Mouse (Mus musculus) T-cell, adult 2 months (primary cell): ENCODE results near the gene Fut11.
A peak's percentile ranks its signal among the peaks of the same experiment; 100 is the strongest.

Experiments
- DNase-seq: peaks from one replicate; pipeline ENCODE4 v3.0.0; 2022; ENCODE audit warnings: low spot score

The Fut11 gene

DNA sequence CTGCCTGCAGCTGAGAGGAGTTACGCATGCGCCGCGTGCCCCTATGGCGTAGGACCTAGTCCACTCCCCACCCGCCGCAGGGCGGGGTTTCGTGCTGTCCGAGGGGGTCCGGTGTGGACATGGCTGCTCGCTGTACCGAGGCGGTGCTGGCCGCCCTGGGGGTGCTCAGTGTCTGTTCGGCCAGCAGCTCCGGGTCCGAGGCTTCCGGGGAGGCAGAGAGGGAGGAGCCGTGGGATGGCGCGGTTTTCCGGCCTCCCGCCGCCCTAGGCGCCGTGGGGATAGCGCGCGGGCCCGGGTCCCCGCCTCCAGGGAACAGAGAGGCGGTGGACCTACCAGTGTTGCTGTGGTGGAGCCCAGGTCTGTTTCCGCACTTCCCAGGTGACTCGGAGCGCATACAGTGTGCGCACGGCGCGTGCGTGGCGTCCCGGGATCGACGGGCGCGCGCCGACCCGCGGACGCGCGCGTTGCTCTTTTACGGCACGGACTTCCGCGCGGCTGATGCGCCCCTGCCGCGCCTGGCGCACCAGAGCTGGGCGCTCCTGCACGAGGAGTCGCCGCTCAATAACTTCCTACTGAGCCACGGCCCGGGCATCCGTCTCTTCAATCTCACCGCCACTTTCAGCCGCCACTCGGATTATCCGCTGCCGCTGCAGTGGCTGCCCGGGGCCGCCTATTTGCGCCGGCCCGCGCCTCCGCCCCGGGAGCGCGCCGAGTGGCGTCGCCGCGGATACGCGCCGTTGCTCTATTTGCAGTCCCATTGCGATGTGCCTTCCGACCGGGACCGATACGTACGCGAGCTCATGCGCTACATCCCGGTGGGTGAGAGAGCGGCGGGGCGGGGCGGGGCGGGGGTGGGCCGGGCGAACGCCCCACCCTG, at the start of gene Fut11:
TSS of gene Fut11 (plus strand) at position 85 of the 877 bp plus-strand sequence.
- peak; percentile 87 for DNase-seq

DNA sequence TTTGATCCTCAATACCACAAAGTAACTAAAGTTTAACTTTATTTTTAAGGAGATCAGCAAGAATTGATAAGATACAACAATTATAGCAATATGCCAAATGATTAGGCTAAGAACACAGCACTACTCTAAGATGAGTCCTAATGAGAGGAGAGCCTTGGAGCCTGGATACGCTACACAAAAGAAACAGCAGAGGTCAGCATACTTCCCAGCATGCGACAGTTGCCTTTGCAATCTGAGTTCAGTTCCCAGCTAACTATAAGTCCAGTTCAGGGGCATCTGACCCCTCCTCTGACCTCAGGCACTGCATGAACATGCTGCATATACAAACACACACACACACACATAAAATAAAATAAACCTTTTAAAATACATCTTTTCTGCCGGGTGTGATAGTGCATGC, 49.2 kb upstream of the Fut11 start:
- DNase-seq = no peak

DNA sequence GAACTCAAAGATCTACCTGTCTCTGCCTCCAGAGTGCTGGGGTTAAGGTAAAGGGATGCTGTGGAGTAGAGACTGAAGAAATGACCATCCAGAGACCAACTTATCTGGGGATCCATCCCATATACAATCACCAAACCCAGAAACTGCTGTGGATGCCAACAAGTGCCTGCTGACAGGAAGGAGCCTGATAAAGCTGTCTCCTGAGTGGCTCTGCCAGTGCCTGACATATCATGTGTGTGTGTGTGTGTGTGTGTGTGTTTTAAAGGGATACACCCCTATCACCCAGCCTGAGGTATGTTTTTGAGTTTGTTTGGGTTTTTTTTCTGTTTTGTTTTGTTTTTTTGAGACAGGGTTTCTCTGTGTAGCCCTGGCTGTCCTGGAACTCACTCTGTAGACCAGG, 48.4 kb upstream of the Fut11 start:
- DNase-seq = no peak

DNA sequence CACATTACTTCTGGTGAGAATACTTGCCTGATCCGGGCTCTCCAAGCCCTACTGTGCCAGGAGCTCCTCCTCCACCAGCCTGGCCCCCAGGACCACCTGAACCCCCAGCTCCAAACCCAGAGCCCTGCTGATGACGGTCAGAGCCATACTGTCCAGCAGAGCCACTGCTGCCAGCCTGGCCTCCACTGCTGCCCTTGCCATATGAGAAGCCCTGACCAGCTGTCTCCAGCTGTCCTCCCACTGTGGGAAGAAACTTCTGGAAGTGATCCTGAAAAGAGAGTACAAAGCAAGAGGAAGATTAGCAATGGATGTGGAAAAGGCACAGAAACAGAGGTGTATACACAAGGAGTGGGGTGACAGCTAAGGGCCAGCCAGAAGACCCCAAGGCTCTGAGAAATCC, 43.8 kb upstream of the Fut11 start:
- no peak for DNase-seq

DNA sequence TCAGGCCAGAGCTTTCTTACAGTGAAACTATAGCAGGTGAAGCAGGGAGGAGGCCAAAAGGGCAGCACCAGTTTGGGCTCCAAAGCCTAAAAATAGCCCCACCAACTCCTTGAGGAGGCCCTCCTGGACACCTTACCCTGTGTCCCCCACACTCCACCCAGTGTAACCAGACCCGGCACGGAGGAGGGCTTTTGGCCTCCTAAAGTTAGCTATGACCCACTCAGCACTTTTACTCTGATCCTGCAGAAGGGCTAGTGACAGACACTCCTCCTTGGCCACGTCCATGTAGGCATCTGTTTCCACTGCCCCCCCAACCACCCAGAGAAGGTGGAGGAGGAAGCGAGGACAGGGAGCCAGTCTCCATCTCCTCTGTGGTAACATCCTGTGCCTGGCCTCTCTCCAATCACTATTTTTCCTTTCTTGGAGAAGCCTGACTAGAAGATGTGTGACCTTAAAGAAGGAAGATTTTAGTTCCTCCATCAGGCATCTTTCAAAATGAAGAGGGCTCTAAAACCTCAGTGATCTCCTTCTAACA, 43.0 kb upstream of the Fut11 start:
- DNase-seq = no peak

DNA sequence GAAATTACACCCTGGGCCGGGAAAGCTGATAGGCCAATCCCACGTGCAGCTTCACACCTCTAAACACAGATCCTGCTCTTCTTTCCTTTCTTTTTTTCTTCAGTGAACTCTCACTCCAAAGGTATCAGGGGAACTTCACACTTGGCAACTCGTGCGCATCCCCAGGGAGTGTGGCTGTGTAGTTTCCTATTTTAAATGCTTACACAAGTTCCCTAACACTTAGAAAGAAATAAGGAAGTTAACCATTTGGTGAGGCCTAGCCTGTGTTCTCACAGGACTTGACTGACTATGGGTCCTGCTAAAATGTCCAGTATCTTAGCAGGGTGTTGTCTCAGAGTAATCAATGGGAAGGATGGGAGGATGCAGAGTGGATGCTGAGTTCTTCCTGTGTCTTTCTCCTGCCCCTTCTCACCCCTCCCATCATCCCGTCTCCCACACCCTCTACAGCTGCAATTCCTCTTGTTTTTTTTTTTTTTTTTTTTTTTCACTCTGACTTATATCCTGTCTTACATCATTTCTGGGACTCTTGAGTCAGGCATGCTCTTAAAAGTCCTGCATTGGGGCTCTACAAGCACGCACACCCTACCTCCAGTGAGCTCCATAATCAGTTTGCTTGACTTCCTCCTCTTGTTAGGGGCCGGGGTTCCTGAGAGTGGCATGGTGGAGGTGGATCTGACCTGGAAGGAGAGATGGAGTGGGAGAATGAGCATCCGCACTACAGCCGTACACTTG, 39.9 kb upstream of the Fut11 start:
- DNase-seq = no peak

DNA sequence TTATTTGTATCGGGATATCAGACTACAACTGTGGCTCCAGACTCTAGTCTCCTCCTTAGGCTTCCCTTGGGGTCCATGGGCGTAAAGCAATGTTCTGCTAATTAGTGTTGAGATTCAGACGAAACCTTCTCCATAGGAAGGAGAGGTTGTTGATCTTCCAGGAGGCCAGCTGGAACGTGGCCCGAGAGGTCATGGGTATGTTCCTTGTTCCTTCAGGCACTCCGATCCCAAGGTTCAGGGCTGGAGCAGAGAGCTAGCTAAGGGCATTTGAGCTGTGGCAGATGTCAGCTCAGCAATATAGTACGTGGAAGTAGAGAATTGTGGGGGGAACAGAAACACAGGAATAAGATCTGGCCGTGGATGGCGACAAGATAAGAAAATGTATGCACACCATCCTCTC, 39.0 kb upstream of the Fut11 start:
- no peak for DNase-seq

DNA sequence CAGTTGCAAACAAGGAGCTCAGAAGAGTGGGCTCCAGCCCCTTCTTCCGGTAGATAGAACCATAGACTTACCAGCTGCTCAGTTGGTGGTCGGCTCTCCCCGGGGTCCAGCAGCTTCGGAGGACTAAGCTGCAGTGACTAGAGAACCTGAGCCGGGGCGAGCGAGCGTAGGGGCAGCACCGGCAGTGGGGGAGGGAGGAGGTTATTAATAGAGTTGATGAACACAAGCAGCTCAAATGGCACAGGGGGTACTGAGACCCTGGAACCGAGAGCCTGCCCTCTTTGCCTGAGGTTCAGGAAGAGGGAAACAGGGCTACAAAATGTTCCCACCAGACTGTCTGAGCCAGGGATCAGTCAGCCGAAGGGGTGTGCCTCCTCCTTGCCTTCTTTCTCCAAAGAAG, 38.4 kb upstream of the Fut11 start, which contains the start of gene Myoz1:
TSS of gene Myoz1 (minus strand) at position 180 of the 400 bp plus-strand sequence.
- no peak for DNase-seq

DNA sequence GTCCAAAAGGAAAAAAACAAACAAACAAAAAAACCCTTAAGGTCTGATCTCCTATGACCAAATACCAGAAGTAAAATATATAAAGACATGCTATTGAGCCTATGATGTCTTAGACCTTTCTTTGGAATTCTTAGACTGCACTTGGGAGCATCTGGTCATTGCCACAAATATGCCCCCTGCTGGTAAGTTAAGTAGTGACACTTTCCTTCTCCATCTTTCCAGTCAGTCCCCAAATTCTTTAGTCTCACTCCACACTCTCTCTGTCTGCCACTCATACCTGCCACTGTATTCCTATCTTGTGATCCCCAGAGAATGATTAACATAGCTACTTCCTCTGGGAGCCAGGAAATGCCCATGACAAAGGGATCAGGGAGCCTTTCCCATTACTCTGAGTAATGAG, 36.4 kb upstream of the Fut11 start:
- peak; percentile 32 for DNase-seq

DNA sequence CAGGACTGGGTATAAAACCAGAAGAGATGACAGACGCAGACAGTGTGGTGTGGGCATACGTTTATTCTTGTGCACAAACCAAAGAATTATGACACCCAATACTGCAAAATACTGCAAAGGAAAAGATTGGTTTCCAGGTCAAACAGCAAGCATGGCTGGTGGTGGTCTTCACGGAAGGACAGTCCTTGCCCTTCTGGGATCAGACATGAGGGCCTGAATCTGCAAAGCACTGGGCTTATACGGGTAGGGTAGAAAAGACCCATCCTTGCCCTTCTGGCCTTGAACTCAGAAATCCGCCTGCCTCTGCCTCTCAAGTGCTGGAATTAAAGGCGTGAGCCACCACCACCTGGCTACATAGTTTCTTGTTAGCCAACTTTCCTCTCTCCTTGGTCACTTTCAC, 35.9 kb upstream of the Fut11 start:
- DNase-seq = no peak

DNA sequence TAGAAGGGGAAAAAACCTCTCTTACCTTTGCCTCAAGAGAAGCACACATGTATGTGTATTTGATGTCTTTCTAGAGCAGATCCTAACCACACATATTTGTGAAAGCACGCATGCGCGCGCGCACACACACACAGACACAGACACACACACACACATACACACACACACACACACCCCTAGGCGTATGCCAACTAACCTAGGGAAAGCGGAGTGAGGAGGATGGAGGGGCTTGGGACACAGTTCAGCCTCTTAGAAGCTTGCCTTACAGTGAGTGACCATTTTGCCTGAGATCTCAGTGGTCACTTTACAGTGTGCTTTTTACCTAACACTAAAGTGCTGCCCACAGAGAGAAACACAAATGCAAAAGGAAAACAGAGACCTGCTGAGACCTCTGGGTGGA, 35.1 kb upstream of the Fut11 start:
- DNase-seq = no peak

DNA sequence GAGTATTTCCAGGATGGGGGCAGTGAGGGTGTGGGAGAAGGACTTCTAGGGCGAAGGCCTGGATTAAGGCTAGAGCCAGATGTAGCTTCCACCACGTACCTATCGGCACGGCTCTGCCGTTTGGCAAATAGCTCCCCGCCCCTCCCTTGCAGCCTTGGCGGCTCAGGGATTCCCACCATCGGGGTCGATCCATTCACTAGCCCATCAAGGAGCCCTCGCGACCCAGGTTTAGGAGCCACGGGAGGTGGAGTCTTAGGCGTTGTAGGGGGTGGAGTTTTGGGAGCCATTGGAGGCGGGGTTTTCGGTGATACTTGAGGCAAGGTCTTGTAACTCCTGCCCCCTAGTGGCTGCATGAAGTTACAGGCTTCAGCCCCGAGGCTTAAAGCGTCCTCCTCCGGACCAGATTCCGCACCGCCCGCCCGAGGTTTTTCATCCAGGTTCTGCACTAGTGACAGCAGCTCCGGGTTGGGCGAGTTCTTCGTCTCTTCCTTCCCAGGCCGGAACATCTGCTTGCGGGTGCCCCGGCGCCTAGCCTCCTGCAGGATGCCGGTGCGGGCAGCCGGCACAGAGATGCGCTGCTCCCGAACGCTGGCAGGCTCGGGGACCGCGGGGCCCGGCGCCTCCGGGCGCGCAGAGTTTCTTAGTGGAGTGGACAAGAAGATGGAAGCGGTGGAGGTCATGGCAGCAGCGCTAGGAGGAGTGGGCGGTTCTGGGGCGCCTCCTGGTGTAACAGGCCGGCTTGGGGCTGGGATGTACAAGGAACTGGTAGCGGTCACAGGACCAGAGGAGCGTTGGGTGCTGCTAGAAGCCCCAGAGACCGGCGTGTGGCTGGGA, 33.7 kb upstream of the Fut11 start:
- DNase-seq = peak; percentile 88

DNA sequence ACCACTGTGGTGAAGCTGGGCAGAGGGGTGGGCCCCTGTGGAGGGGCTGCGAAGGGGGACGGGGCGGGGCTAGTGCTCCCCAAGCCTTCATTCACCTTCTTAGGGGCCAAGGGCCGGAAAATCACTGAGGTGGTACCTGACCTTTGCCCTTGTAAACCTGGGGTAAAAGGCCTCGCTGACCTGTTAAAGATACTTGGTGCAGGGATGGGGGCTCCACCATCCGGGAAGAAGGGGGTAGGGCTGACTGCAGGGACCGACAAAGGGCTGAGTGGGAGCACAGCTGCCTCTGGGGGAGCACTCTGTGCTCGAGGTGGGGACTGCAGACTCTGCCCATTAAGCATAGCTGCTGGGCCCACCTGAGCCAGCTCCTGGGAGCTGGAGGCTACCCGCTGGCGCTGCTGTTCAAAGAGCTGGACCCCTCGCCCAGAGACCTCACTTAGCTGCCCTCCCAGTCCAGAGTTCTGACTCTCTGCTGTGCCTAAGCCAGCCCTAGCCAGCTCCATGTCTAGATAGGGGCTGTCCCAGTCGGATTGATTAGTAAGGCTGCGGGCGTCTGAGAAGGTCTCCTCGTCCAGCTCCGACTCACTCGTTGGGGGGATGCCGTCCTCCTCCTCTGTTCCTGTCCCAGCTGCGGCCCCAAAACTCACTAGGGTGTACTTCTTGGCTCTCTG, 33.0 kb upstream of the Fut11 start:
- DNase-seq = no peak

DNA sequence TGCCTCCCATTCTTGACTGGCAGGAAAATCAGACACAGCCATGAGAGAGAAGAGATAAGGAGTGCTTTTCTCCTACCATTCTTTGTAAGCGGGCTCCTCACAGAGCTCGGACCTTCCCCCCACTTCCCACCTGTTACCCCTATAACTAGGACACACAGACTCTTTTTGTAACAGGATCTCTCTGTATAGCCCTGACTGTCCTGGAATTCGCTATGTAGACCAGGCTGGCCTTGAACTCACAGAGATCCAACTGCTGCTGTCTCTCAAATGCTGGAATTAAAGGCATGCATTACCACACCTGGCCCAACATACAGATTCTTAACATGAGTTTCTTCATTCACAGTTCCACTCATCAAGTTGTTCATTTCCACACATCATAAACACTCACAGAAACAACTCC, 32.0 kb upstream of the Fut11 start:
- no peak for DNase-seq

DNA sequence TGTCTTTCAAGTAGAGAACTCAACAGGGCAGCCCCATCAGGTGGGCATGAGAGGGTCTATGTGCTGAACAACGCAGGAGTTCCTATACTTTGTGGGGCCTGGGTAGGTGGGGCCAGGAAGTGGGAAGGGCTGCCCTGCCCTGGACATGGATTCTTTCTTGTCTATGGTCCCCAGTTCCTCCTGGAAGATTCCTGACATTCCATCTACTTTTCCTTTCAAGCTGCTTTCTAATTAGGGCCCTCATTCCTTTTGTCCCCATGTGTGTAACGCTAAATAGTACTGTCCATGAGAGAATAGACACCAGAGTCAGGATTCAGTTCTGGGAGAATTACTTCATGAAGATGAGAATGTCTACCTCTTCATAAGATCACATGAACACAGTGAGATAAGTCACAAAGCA, 31.2 kb upstream of the Fut11 start:
- no peak for DNase-seq

DNA sequence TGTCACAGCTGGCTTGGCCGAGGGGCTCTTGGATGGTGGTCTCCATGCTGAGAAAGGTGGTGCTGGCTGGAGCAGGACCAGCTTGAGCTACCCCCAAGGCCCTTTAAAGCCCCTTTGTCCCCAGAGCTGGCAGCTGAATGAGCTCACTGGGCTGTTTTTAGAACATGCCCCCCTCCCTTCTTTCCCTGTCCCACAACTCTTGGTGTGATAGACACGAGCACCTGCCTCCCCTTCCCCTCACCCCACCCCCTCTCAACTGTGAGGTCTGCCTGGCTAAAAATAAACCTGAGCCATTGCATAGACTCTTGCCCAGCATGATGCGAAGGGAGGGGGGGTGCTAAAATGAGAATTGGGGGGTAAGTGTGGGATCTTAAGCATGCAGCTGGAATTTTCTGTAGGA, 30.3 kb upstream of the Fut11 start:
- no peak for DNase-seq

DNA sequence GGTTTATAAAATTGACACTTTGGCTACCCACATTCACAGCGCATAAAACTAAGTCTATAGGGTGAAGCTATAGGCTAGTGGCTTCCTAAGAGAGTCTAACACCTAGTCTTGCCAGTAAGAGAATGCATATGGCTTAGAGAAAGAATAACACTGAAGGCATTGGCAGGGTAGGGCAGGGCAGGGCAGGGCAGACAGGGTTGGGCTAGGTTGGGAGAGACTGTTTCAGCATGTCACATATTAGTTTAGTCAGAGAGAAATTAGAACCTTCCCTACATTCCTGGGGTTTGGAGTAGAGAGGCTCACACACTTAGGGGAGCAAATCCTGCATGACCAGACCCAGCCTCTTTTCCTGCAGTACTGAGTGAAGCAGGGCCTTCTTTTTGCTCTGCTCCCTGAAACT, 27.3 kb upstream of the Fut11 start:
- no peak for DNase-seq

DNA sequence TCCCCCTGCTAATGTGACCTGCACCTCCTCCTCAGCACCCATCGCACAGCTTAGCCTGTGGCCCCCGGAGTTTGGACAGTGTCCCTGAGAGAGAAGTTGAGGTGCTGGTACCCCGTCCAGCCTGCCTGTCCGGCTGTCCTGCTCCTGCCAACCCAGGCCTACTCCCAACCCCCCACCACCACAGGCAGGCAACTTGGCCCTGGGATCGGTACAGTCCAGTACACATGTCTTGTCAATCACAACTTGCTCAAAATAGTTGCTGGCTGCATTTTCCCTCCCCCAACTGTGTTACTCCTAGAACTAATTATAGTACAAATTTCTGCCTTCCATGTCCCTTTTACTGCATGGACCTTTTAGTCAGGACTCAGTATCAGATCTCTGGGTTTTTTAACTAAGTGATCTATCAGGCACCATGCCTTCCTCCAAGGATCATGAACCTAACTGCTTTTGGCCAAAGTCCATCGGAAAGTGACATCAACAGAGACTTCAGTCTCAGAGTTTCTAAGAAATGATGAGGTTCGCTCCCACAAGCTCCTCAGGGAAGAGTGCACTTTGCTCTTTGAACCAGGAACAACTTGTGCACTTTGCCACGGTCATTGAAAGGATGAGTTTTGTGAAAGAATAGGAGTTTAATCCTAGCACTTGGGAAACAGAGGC, 26.5 kb upstream of the Fut11 start, which contains the start of gene Synpo2l:
TSS of gene Synpo2l (minus strand) at position 201 of the 657 bp plus-strand sequence.
- DNase-seq = no peak

DNA sequence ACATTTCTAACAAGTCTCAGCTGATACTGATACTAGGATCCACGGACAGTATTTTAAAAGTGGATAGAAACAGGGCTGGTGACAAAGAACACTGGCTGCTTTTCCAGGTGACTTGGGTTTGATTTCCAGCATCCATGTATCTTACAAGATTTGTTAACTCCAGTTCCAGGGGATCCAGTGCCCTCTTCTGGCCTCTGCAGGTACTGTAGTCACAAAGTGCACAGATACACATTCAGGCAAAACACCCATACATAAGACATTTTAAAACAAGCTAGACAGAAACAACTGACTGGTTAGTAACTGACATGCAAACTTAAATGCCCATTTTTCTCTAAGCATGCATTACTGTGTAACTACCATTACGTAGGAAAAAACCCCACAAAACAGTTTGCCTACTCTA, 21.8 kb upstream of the Fut11 start:
- DNase-seq = peak; percentile 53

DNA sequence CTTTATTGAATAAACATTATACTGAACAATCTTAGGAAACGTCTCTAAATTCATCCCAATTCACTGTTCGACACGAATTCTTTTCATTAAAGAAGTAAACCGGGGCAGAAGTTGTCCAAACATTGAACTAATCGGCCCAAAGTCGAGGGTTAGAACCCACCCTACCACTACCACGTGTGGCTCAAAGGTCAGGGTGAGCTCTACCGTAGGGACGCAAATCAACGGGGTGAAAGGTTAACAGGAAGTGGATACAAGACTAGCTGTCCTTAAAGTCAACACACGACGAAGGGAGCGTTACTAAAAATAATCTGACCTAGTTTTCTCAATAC, 21.1 kb upstream of the Fut11 start:
- DNase-seq = no peak
